Mouse (Mus musculus): ENCODE measurements at regions not wholly inside any gene's neighbourhood (a gene's known extent, or its start where the extent isn't known, plus 50 kb on each side); places are given as distances from the start of the nearest gene placed in this dataset.

GRCm38 (mm10) chr8:34549786-34550185 lies 438.2 kb upstream of the Gm10131 start:
- no peak for DNase-seq (ENCODE audit: low spot score)

- no peak for DNase-seq (ENCODE audit: low spot score)
Observed at GRCm38 (mm10) chr8:34546815-34547214, 435.3 kb upstream of the Gm10131 start.

- DNase-seq (ENCODE audit: low spot score), result no peak
Observed at GRCm38 (mm10) chr8:34542361-34543038, 431.0 kb upstream of the Gm10131 start.

GRCm38 (mm10) chr8:34539232-34539631 lies 427.7 kb upstream of the Gm10131 start:
- no peak for DNase-seq (ENCODE audit: low spot score)

GRCm38 (mm10) chr8:34535434-34535833 lies 423.9 kb upstream of the Gm10131 start:
- no peak for DNase-seq (ENCODE audit: low spot score)

- DNase-seq (ENCODE audit: low spot score), result no peak
Observed at GRCm38 (mm10) chr8:34533421-34533820, 421.9 kb upstream of the Gm10131 start.

GRCm38 (mm10) chr8:34530896-34531679 lies 419.6 kb upstream of the Gm10131 start:
- no peak for DNase-seq (ENCODE audit: low spot score)

GRCm38 (mm10) chr8:34530046-34530445 lies 418.5 kb upstream of the Gm10131 start:
- no peak for DNase-seq (ENCODE audit: low spot score)

GRCm38 (mm10) chr8:34529452-34529851 lies 417.9 kb upstream of the Gm10131 start:
- no peak for DNase-seq (ENCODE audit: low spot score)

- no peak for DNase-seq (ENCODE audit: low spot score)
Observed at GRCm38 (mm10) chr8:34528213-34528612, 416.7 kb upstream of the Gm10131 start.

GRCm38 (mm10) chr8:34525231-34525630 lies 413.7 kb upstream of the Gm10131 start:
- DNase-seq (ENCODE audit: low spot score), result no peak

- DNase-seq (ENCODE audit: low spot score), result no peak
Observed at GRCm38 (mm10) chr8:34523849-34524248, 412.3 kb upstream of the Gm10131 start.

- DNase-seq (ENCODE audit: low spot score), result no peak
Observed at GRCm38 (mm10) chr8:34521316-34521715, 409.8 kb upstream of the Gm10131 start.

- DNase-seq (ENCODE audit: low spot score), result no peak
Observed at GRCm38 (mm10) chr8:34520664-34521063, 409.1 kb upstream of the Gm10131 start.

GRCm38 (mm10) chr8:34513459-34514090 lies 402.0 kb upstream of the Gm10131 start:
- DNase-seq (ENCODE audit: low spot score), result no peak

- no peak for DNase-seq (ENCODE audit: low spot score)
Observed at GRCm38 (mm10) chr8:34505829-34506555, 394.5 kb upstream of the Gm10131 start.

- no peak for DNase-seq (ENCODE audit: low spot score)
Observed at GRCm38 (mm10) chr8:34505102-34505501, 393.6 kb upstream of the Gm10131 start.

GRCm38 (mm10) chr8:34502606-34503162 lies 391.1 kb upstream of the Gm10131 start:
- DNase-seq (ENCODE audit: low spot score), result no peak

- no peak for DNase-seq (ENCODE audit: low spot score)
Observed at GRCm38 (mm10) chr8:34499196-34499595, 387.7 kb upstream of the Gm10131 start.

GRCm38 (mm10) chr8:34496751-34497150 lies 385.2 kb upstream of the Gm10131 start:
- no peak for DNase-seq (ENCODE audit: low spot score)

GRCm38 (mm10) chr8:34495974-34496373 lies 384.4 kb upstream of the Gm10131 start:
- DNase-seq (ENCODE audit: low spot score), result no peak

Data from spleen, adult 12 weeks (tissue).